In the genomic region with DNA sequence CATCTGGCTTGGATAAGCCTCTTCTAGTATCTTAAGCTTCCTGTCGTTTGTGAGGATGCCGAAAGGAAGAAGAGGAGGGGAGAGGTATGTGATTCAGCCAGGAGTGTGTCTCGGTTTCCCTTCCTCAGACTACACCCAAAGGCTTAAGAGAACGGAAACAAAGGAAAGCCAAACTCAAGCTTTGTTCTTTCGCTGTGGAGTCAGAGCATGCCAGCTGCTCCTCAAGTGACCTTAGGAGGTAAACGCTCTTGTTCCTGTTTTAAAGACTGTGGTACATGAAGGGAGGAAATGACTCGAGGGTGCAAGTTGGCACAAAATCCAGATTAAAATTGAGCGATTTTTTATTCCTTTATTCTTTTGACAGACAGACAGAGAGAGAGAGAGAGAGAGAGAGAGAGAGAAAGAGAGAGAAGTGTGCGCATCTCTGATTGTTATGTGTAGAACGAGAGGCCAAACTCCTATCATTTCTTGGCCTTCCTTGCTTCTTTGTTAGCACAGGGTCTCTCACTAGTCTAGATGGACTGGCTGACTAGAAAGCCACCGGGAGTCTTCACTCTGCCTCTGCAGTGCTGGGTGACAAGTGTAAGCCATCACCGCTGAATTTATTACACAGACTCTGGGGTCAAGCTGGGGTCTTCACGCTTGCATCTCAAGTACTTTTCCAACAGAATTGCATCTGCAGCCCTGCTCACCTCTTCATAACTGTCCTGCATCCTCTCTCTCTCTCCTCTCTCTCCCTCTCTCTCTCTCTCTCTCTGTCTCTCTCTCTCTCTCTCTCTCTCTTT, we compare ENCODE assay signal across 17 mouse cellular contexts.
DNase-seq lines count a peak whose midpoint lies in the region; ATAC-seq and TF ChIP-seq lines count a peak whose summit lies in the region.
"Had no signal": no experiment of that assay in that cellular context is flagged by ENCODE, and none has a peak within 500 bp of the region (broad histone marks: within the 10 kb centered on the region; RNA-seq: fewer than 3 reads in every experiment).

No protein-coding gene starts in this region.

- H3K4me1 ChIP-seq in kidney, embryonic 15.5 days, result 0 out of 2 replicates have a peak, but pooled peaks cover 4% of the 10 kb centered on the region
- H3K4me1 ChIP-seq in liver, postnatal 0 days (ENCODE audit: insufficient read depth), result no peaks in the 10 kb centered on the region
- H3K4me1 ChIP-seq: embryonic facial prominence, embryonic 13.5 days; midbrain, embryonic 15.5 days had no signal

- H3K36me3 ChIP-seq in kidney, embryonic 15.5 days, result no peaks in the 10 kb centered on the region
- no peaks in the 10 kb centered on the region for H3K36me3 ChIP-seq in liver, postnatal 0 days (replicated peaks; ENCODE audit: insufficient read depth, low read length)
- H3K36me3 ChIP-seq: embryonic facial prominence, embryonic 13.5 days; lung, embryonic 15.5 days; midbrain, embryonic 15.5 days had no signal

- no peaks in the 10 kb centered on the region for H3K9me3 ChIP-seq in kidney, embryonic 15.5 days (replicated peaks)
- H3K9me3 ChIP-seq in liver, postnatal 0 days (ENCODE audit: low read length), result no peaks in the 10 kb centered on the region
- H3K9me3 ChIP-seq: embryonic facial prominence, embryonic 13.5 days; lung, embryonic 15.5 days; midbrain, embryonic 15.5 days had no signal

- ATAC-seq in kidney, embryonic 15.5 days (replicated peaks; ENCODE audit: low FRiP score), result 0 out of 2 replicates have a peak, but pooled peaks have one; percentile 29
- ATAC-seq in common myeloid progenitor, adult 5-6 weeks (replicated peaks; ENCODE audit: low read depth, poor library complexity, severe bottlenecking), result peak; percentile 96
- ATAC-seq in hematopoietic stem cell, adult 5-6 weeks (replicated peaks in 1 of 2; ENCODE audit: insufficient read depth in 1 of 2, low FRiP score in 2 of 2, low TSS enrichment in 1 of 2, low read depth in 1 of 2, poor library complexity in 2 of 2, severe bottlenecking in 2 of 2), result peak; percentile 94 to 96
- no peak for ATAC-seq in liver, postnatal 0 days
- ATAC-seq: forebrain, postnatal 0 days; midbrain, embryonic 15.5 days had no signal

- H3K4me2 ChIP-seq in kidney, embryonic 15.5 days, result no peak overlapping the region
- no peak overlapping the region for H3K4me2 ChIP-seq in liver, postnatal 0 days (ENCODE audit: low read depth, low read length)
- H3K4me2 ChIP-seq: embryonic facial prominence, embryonic 13.5 days; lung, embryonic 15.5 days; midbrain, embryonic 15.5 days had no signal

- WGBS in kidney, embryonic 15.5 days, result 44% methylated on average over 13 of the region's 13 CpGs
- 39% methylated on average over 13 of the region's 13 CpGs for WGBS in liver, postnatal 0 days (ENCODE audit: insufficient replicate concordance)

- no peak overlapping the region for H3K9ac ChIP-seq in kidney, embryonic 15.5 days
- no peak overlapping the region for H3K9ac ChIP-seq in liver, postnatal 0 days (replicated peaks)
- H3K9ac ChIP-seq: embryonic facial prominence, embryonic 13.5 days; forebrain, postnatal 0 days; lung, embryonic 15.5 days; midbrain, embryonic 15.5 days had no signal

- H3K27ac ChIP-seq in kidney, embryonic 15.5 days, result no peak overlapping the region
- H3K27ac ChIP-seq in liver, postnatal 0 days (ENCODE audit: low read depth), result no peak overlapping the region
- H3K27ac ChIP-seq: embryonic facial prominence, embryonic 13.5 days; lung, embryonic 15.5 days; midbrain, embryonic 15.5 days had no signal

- DNase-seq in kidney, adult 8-10 months, result no peak
- peak; percentile 26 to 49 for DNase-seq in lung, postnatal 4 days
- no peak for DNase-seq in liver, postnatal 0 days
- no peak for DNase-seq in right cerebral cortex, postnatal 36 days (ENCODE audit: low spot score in 2 of 2)
- no peak for DNase-seq in frontal cortex, postnatal 36 days (ENCODE audit: low spot score in 2 of 2)
- DNase-seq: cerebellum, postnatal 10 days; forebrain, postnatal 0 days; gastrocnemius, postnatal 14 days; liver; right cerebral cortex, postnatal 4 days; thymus, adult 18-20 months had no signal

- H3K4me3 ChIP-seq in kidney, embryonic 15.5 days (replicated peaks), result no peak overlapping the region
- H3K4me3 ChIP-seq in liver, postnatal 0 days (ENCODE audit: low read depth, low read length), result no peak overlapping the region
- H3K4me3 ChIP-seq: embryonic facial prominence, embryonic 13.5 days; lung, embryonic 15.5 days; midbrain, embryonic 15.5 days had no signal

- TF ChIP-seq CTCF in liver, postnatal 0 days (IDR thresholded peaks at IDR 0.05; ENCODE audit: low read depth), result no peak

- TF ChIP-seq EP300 in liver, postnatal 0 days (IDR thresholded peaks at IDR 0.05; ENCODE audit: low read depth), result no peak

- H3K27me3 ChIP-seq in kidney, embryonic 15.5 days, result no peaks in the 10 kb centered on the region
- no peaks in the 10 kb centered on the region for H3K27me3 ChIP-seq in liver, postnatal 0 days (ENCODE audit: insufficient read depth, low read length)
- H3K27me3 ChIP-seq: embryonic facial prominence, embryonic 13.5 days; lung, embryonic 15.5 days; midbrain, embryonic 15.5 days had no signal

Comparison
In these comparisons a context has a peak if more than half of its experiments do, and no peak if none do; other contexts are left out.
1. DNase-seq: peak in lung, postnatal 4 days (2 of 2); none in kidney, adult 8-10 months (0 of 2), liver, postnatal 0 days (single experiment), right cerebral cortex, postnatal 36 days (0 of 2) and frontal cortex, postnatal 36 days (0 of 2).